ENCODE assay signal across 7 mouse cellular contexts in genomic region chr1:93342648-93343503, GRCm38 (mm10). TPM values are rescaled to one million over a fixed set of nuclear protein-coding genes. Genes with fewer than 3 reads are reported as not detected.
A peak's percentile ranks its signal among the peaks of the same experiment; 100 is the strongest.
DNase-seq lines count a peak whose midpoint lies in the region; ATAC-seq lines count a peak whose summit lies in the region.

Ppp1r7 (plus strand) TSS chr1:93342854.
Pask (minus strand) TSS chr1:93343482.

- under 1% methylated on average over 63 of the region's 63 CpGs for WGBS in embryonic facial prominence, embryonic 11.5 days
- under 1% methylated on average over 63 of the region's 63 CpGs for WGBS in limb, embryonic 10.5 days
- WGBS in midbrain, embryonic 13.5 days, result under 1% methylated on average over 63 of the region's 63 CpGs

- peaks cover 2% of the 10 kb centered on the region for H3K36me3 ChIP-seq in embryonic facial prominence, embryonic 11.5 days (replicated peaks; ENCODE audit: control insufficient read depth, insufficient read depth, low read depth, low read length)
- H3K36me3 ChIP-seq in limb, embryonic 10.5 days, result peaks cover 30% of the 10 kb centered on the region
- peaks cover 15% of the 10 kb centered on the region for H3K36me3 ChIP-seq in midbrain, embryonic 13.5 days

- H3K9me3 ChIP-seq in embryonic facial prominence, embryonic 11.5 days (replicated peaks; ENCODE audit: control insufficient read depth, low read length), result no peaks in the 10 kb centered on the region
- H3K9me3 ChIP-seq in limb, embryonic 10.5 days (replicated peaks), result no peaks in the 10 kb centered on the region
- no peaks in the 10 kb centered on the region for H3K9me3 ChIP-seq in midbrain, embryonic 13.5 days

- H3K4me2 ChIP-seq in embryonic facial prominence, embryonic 11.5 days (ENCODE audit: low read depth, low read length), result peak within 1 kb of the TSS; percentile 69
- H3K4me2 ChIP-seq in midbrain, embryonic 13.5 days (replicated peaks), result peak within 1 kb of the TSS; percentile 91

- H3K4me3 ChIP-seq in embryonic facial prominence, embryonic 11.5 days (ENCODE audit: low read depth, low read length), result peak within 1 kb of the TSS; percentile 87
- H3K4me3 ChIP-seq in limb, embryonic 10.5 days, result peak within 1 kb of the TSS; percentile 88
- H3K4me3 ChIP-seq in midbrain, embryonic 13.5 days (replicated peaks), result peak within 1 kb of the TSS; percentile 91

- peak; percentile 92 for ATAC-seq in embryonic facial prominence, embryonic 11.5 days (replicated peaks; ENCODE audit: insufficient number of reproducible peaks, low FRiP score, low TSS enrichment, low read depth)
- ATAC-seq in granulocyte monocyte progenitor cell, adult 5-6 weeks (replicated peaks; ENCODE audit: poor library complexity, severe bottlenecking), result peak; percentile 87
- peak; percentile 95 for ATAC-seq in midbrain, embryonic 13.5 days

- peak; percentile 97 for DNase-seq in adrenal gland, postnatal 14 days
- DNase-seq in embryonic facial prominence, embryonic 11.5 days (ENCODE audit: low spot score), result peak; percentile 99
- peak; percentile 96 for DNase-seq in kidney, adult 11 months
- DNase-seq in limb, embryonic 10.5 days (ENCODE audit: low spot score), result peak; percentile 99
- peak; percentile 87 for DNase-seq in spleen, adult 12 weeks (ENCODE audit: low spot score)

- H3K9ac ChIP-seq in embryonic facial prominence, embryonic 11.5 days (replicated peaks; ENCODE audit: low read length), result peak within 1 kb of the TSS; percentile 82
- H3K9ac ChIP-seq in midbrain, embryonic 13.5 days (replicated peaks), result peak within 1 kb of the TSS; percentile 88

- peak within 1 kb of the TSS; percentile 72 for H3K27ac ChIP-seq in embryonic facial prominence, embryonic 11.5 days (replicated peaks; ENCODE audit: low read depth, low read length)
- peak within 1 kb of the TSS; percentile 88 for H3K27ac ChIP-seq in limb, embryonic 10.5 days
- H3K27ac ChIP-seq in midbrain, embryonic 13.5 days, result peak within 1 kb of the TSS; percentile 67

- peaks cover 3% of the 10 kb centered on the region for H3K4me1 ChIP-seq in embryonic facial prominence, embryonic 11.5 days (ENCODE audit: control insufficient read depth, insufficient read depth, low read length)
- peaks cover 21% of the 10 kb centered on the region for H3K4me1 ChIP-seq in limb, embryonic 10.5 days
- H3K4me1 ChIP-seq in midbrain, embryonic 13.5 days (replicated peaks), result peaks cover 27% of the 10 kb centered on the region

- H3K27me3 ChIP-seq in embryonic facial prominence, embryonic 11.5 days (ENCODE audit: control insufficient read depth, insufficient read depth, low read length), result no peaks in the 10 kb centered on the region
- no peaks in the 10 kb centered on the region for H3K27me3 ChIP-seq in limb, embryonic 10.5 days (ENCODE audit: low read depth, poor library complexity, severe bottlenecking)
- H3K27me3 ChIP-seq in midbrain, embryonic 13.5 days, result no peaks in the 10 kb centered on the region

RNA-seq across cellular contexts. Expression of gene Ppp1r7, which starts in this region (rescaled TPM):
- total RNA-seq in adrenal gland, postnatal 14 days (2021), result 22.1 and 27.2 TPM in 2 replicates
- 85.5 and 112 TPM in 2 replicates for polyA plus RNA-seq in embryonic facial prominence, embryonic 11.5 days (2014; fragmentation: Nextera tagmentation; extraction: Ambion mirVana)
- total RNA-seq in granulocyte monocyte progenitor cell, adult 5-6 weeks (2014; fragmentation: Nextera tagmentation), result 8.1 and 40.0 TPM in 2 replicates
- total RNA-seq in granulocyte monocyte progenitor cell, adult 5-6 weeks (2017), result 21.3 and 29.2 TPM in 2 replicates
- 77.2 and 88.0 TPM in 2 replicates for polyA plus RNA-seq in limb, embryonic 10.5 days (2016; fragmentation: Nextera tagmentation; extraction: Ambion mirVana)
- polyA plus RNA-seq in midbrain, embryonic 13.5 days (2015; fragmentation: Nextera tagmentation; extraction: Ambion mirVana), result 55.6 and 61.1 TPM in 2 replicates

RNA-seq across cellular contexts. Expression of gene Pask, which starts in this region (rescaled TPM):
- total RNA-seq in adrenal gland, postnatal 14 days (2021), result 4.0 and 5.3 TPM in 2 replicates
- 19.7 and 20.1 TPM in 2 replicates for polyA plus RNA-seq in embryonic facial prominence, embryonic 11.5 days (2014; fragmentation: Nextera tagmentation; extraction: Ambion mirVana)
- 12.7 and 22.0 TPM in 2 replicates for total RNA-seq in granulocyte monocyte progenitor cell, adult 5-6 weeks (2014; fragmentation: Nextera tagmentation)
- 10.0 and 13.1 TPM in 2 replicates for total RNA-seq in granulocyte monocyte progenitor cell, adult 5-6 weeks (2017)
- polyA plus RNA-seq in limb, embryonic 10.5 days (2016; fragmentation: Nextera tagmentation; extraction: Ambion mirVana), result 29.0 and 34.7 TPM in 2 replicates
- polyA plus RNA-seq in midbrain, embryonic 13.5 days (2015; fragmentation: Nextera tagmentation; extraction: Ambion mirVana), result 9.9 and 10.0 TPM in 2 replicates

Comparison
In these comparisons a context has a peak if more than half of its experiments do, and no peak if none do; other contexts are left out.
1. Peak in every context shown above with its lines: DNase-seq, ATAC-seq, H3K4me3 ChIP-seq and H3K27ac ChIP-seq.